Mouse (Mus musculus): ENCODE measurements around the gene Kansl2.
A peak's percentile ranks its signal among the peaks of the same experiment; 100 is the strongest.

Kansl2 gene

GRCm38 (mm10) chr15:98492102-98492501, 42.0 kb downstream of the Kansl2 start, which contains the start of gene Olfr279:
Gene Olfr279 (plus strand): TSS chr15:98492402.
- no peak for DNase-seq (ENCODE audit: low read depth, low spot score)
- Histone ChIP-seq H3K27me3 (ENCODE audit: control insufficient read depth, insufficient read depth, low read length, poor library complexity, severe bottlenecking) (no peaks in the 10 kb centered on the region), H3K36me3 (ENCODE audit: control insufficient read depth, insufficient read depth, low read length, poor library complexity, severe bottlenecking) (no peaks in the 10 kb centered on the region)

- Histone ChIP-seq H3K27me3 (ENCODE audit: control insufficient read depth, insufficient read depth, low read length, poor library complexity, severe bottlenecking) (no peaks in the 10 kb centered on the region), H3K36me3 (ENCODE audit: control insufficient read depth, insufficient read depth, low read length, poor library complexity, severe bottlenecking) (no peaks in the 10 kb centered on the region)
- no peak for DNase-seq (ENCODE audit: low read depth, low spot score)
Observed at GRCm38 (mm10) chr15:98491332-98491731, 42.7 kb downstream of the Kansl2 start.

GRCm38 (mm10) chr15:98486433-98487021, 47.5 kb downstream of the Kansl2 start:
- H3K27me3 ChIP-seq (ENCODE audit: control insufficient read depth, insufficient read depth, low read length, poor library complexity, severe bottlenecking) = no peaks in the 10 kb centered on the region
- H3K36me3 ChIP-seq (ENCODE audit: control insufficient read depth, insufficient read depth, low read length, poor library complexity, severe bottlenecking) = no peaks in the 10 kb centered on the region
- no peak for DNase-seq (ENCODE audit: low read depth, low spot score)

GRCm38 (mm10) chr15:98483907-98484886, 49.9 kb downstream of the Kansl2 start:
- no peaks in the 10 kb centered on the region for H3K36me3 ChIP-seq (ENCODE audit: control insufficient read depth, insufficient read depth, low read length, poor library complexity, severe bottlenecking)
- H3K27me3 ChIP-seq (ENCODE audit: control insufficient read depth, insufficient read depth, low read length, poor library complexity, severe bottlenecking) = no peaks in the 10 kb centered on the region
- peak; percentile 85 for DNase-seq (ENCODE audit: low read depth, low spot score)

- DNase-seq (ENCODE audit: low read depth, low spot score) = no peak
- Histone ChIP-seq H3K27me3 (ENCODE audit: control insufficient read depth, insufficient read depth, low read length, poor library complexity, severe bottlenecking) (no peaks in the 10 kb centered on the region), H3K36me3 (ENCODE audit: control insufficient read depth, insufficient read depth, low read length, poor library complexity, severe bottlenecking) (no peaks in the 10 kb centered on the region)
Observed at GRCm38 (mm10) chr15:98482701-98483100, 51.4 kb downstream of the Kansl2 start, which contains the start of gene Lalba. Gene Lalba (minus strand): TSS chr15:98482721.

GRCm38 (mm10) chr15:98479568-98480102, 54.4 kb downstream of the Kansl2 start:
- peak; percentile 36 for DNase-seq (ENCODE audit: low read depth, low spot score)
- no peaks in the 10 kb centered on the region for H3K27me3 ChIP-seq (ENCODE audit: control insufficient read depth, insufficient read depth, low read length, poor library complexity, severe bottlenecking)

GRCm38 (mm10) chr15:98476281-98476680, 57.8 kb downstream of the Kansl2 start:
- no peak for DNase-seq (ENCODE audit: low read depth, low spot score)
- no peaks in the 10 kb centered on the region for H3K27me3 ChIP-seq (ENCODE audit: control insufficient read depth, insufficient read depth, low read length, poor library complexity, severe bottlenecking)
- no peaks in the 10 kb centered on the region for H3K36me3 ChIP-seq (ENCODE audit: control insufficient read depth, insufficient read depth, low read length, poor library complexity, severe bottlenecking)

More at GRCm38 (mm10) chr15:98479568-98480102, 54.4 kb downstream of the Kansl2 start:
- no peaks in the 10 kb centered on the region for H3K36me3 ChIP-seq (ENCODE audit: control insufficient read depth, insufficient read depth, low read length, poor library complexity, severe bottlenecking)

GRCm38 (mm10) chr15:98475382-98475781, 58.7 kb downstream of the Kansl2 start:
- DNase-seq (ENCODE audit: low read depth, low spot score) = peak; percentile 76
- Histone ChIP-seq H3K36me3 (ENCODE audit: control insufficient read depth, insufficient read depth, low read length, poor library complexity, severe bottlenecking) (no peaks in the 10 kb centered on the region), H3K27me3 (ENCODE audit: control insufficient read depth, insufficient read depth, low read length, poor library complexity, severe bottlenecking) (no peaks in the 10 kb centered on the region)

- H3K36me3 ChIP-seq (ENCODE audit: control insufficient read depth, insufficient read depth, low read length, poor library complexity, severe bottlenecking) = no peaks in the 10 kb centered on the region
Observed at GRCm38 (mm10) chr15:98474958-98475357, 59.1 kb downstream of the Kansl2 start.

GRCm38 (mm10) chr15:98471539-98471938, 62.5 kb downstream of the Kansl2 start:
- no peaks in the 10 kb centered on the region for H3K36me3 ChIP-seq (ENCODE audit: control insufficient read depth, insufficient read depth, low read length, poor library complexity, severe bottlenecking)
- no peak for DNase-seq (ENCODE audit: low read depth, low spot score)
- no peaks in the 10 kb centered on the region for H3K27me3 ChIP-seq (ENCODE audit: control insufficient read depth, insufficient read depth, low read length, poor library complexity, severe bottlenecking)

More at GRCm38 (mm10) chr15:98474958-98475357, 59.1 kb downstream of the Kansl2 start:
- no peak for DNase-seq (ENCODE audit: low read depth, low spot score)
- H3K27me3 ChIP-seq (ENCODE audit: control insufficient read depth, insufficient read depth, low read length, poor library complexity, severe bottlenecking) = no peaks in the 10 kb centered on the region

GRCm38 (mm10) chr15:98469596-98469995, 64.5 kb downstream of the Kansl2 start, which contains the start of gene OR5BS1P:
Gene OR5BS1P (plus strand): TSS chr15:98469896.
- no peak for DNase-seq (ENCODE audit: low read depth, low spot score)

More at GRCm38 (mm10) chr15:98469596-98469995, 64.5 kb downstream of the Kansl2 start, which contains the start of gene OR5BS1P:
- H3K27me3 ChIP-seq (ENCODE audit: control insufficient read depth, insufficient read depth, low read length, poor library complexity, severe bottlenecking) = no peaks in the 10 kb centered on the region
- H3K36me3 ChIP-seq (ENCODE audit: control insufficient read depth, insufficient read depth, low read length, poor library complexity, severe bottlenecking) = no peaks in the 10 kb centered on the region
